Mouse (Mus musculus): ENCODE measurements around the gene Mogat2.

DNA sequence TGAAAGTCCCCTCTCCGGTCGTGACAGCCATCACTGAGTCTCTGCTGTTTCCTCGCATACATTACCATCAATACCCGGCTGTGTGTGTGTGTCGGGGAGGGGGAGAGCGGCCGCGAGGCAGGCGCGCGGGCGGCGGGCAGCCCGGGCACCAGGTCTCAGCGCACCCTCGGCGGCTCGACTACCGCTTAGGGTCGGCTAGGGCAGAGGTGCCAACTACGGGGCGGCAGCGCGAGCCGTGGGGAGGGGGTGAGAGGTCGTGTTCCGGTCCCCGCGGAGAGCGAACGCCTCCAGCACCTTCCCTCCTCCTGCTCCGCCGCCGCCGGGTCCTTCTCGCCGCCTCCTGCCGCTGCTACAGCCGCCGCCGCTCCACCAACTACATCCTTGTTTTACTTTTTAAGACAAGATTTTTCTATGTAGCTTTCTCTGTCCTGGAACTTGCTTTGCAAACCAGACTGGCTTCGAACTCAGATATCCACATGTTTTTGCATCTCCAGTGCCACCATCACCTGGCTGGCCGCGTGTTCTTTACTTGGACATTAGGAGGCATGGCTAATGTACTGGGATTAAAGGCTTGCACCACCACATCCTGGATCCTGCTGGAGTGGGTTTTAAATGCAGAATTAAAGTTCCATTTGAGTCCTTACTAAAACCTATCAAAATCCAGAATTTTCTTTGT, 10.6 kb upstream of the Mogat2 start:
- TF ChIP-seq CTCF (conservative IDR thresholded peaks at IDR 0.05; ENCODE audit: low read length) (no peak), NANOG (IDR thresholded peaks at IDR 0.05; ENCODE audit: borderline replicate concordance, low read length) (no peak), POU5F1 (IDR thresholded peaks at IDR 0.05; ENCODE audit: borderline replicate concordance, low read length) (no peak)
